Mouse (Mus musculus) liver, embryonic 12.5 days (tissue): ENCODE measurements at regions not wholly inside any gene's neighbourhood (a gene's known extent, or its start where the extent isn't known, plus 50 kb on each side); places are given as distances from the start of the nearest gene placed in this dataset.

ENCODE experiments used
- ATAC-seq: fragments of 200-750 bp; cut with Nextera tagmentation; 2 replicates; pipeline ENCODE4 v1.8.0; 2017; ENCODE audit warnings: moderate number of reproducible peaks, mild to moderate bottlenecking, moderate library complexity
- H3K27ac ChIP-seq: fragments of 300-500 bp; sonication (generic); 2 replicates; pipeline ENCODE4 v1.5.1; 2016; ENCODE audit warnings: mild to moderate bottlenecking
- H3K27me3 ChIP-seq: fragments of 300-500 bp; sonication (generic); replicated peaks from 2 replicates; pipeline ENCODE4 v1.6.1; 2016; ENCODE audit warnings: mild to moderate bottlenecking, moderate library complexity
- H3K36me3 ChIP-seq: fragments of 300-500 bp; sonication (generic); 2 replicates; pipeline ENCODE4 v1.6.1; 2016; ENCODE audit warnings: mild to moderate bottlenecking, moderate library complexity
- H3K4me1 ChIP-seq: fragments of 300-500 bp; sonication (generic); 2 replicates; pipeline ENCODE4 v1.6.1; 2016
- H3K4me2 ChIP-seq: fragments of 300-500 bp; sonication (generic); 2 replicates; pipeline ENCODE4 v1.6.1; 2016; ENCODE audit warnings: mild to moderate bottlenecking, moderate library complexity
- H3K4me3 ChIP-seq: fragments of 300-500 bp; sonication (generic); 2 replicates; pipeline ENCODE4 v1.5.1; 2016; ENCODE audit warnings: mild to moderate bottlenecking, moderate library complexity
- H3K9ac ChIP-seq: fragments of 300-500 bp; sonication (generic); 2 replicates; pipeline ENCODE4 v1.6.1; 2016; ENCODE audit warnings: mild to moderate bottlenecking, moderate library complexity
- H3K9me3 ChIP-seq: fragments of 300-500 bp; sonication (generic); replicated peaks from 2 replicates; pipeline ENCODE4 v1.6.1; 2016; ENCODE audit warnings: mild to moderate bottlenecking, moderate library complexity
- WGBS: fragments of 180-500 bp; shearing (Covaris S2); methylation state at CpG from one replicate; pipeline ENCODE4 v1.1.7; 2016; ENCODE audit not compliant: insufficient replicate concordance; 5-methylcytosine and 5-hydroxymethylcytosine counted together

DNA sequence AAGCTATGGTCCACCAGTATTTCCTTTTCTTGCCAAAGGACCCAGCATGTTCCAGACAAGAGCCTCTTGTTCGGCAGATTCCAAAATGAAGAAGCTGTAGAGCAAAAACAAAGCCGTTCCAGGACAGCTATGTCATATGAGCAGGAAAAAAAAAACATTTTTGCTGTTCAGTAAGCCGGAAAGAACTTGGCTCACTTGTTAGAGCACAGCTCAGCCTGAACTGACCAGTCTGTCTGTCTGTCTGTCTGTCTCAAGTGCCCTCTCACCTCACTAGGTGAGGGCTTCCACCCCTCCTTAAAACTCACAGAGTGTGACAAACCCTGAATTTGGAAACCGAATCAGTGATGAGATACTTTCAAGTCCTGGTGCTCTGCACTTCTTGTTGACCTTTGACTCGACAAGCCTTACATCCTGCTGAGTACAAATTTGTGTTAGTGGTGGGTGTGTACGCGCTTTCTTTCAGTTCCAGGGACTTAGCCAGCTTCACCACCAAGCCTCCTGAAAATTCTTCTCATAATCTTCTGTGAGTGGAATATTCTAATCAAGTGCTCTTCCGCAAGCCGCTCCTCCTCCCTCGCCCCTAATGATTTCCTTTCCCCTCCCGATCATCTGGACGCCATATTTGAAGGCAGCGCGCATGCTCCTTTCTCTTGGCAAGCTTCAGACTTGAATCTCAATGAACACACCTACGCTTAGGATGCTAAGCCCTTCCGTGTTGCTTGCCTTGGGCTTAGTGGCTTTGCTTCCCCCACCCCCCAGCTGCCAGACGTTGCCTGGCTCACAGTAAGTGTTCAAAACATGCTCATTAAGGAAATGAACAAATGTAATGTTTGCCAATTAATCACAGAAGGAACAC is 560.9 kb downstream of the Tox3 start:
- no peaks in the 10 kb centered on the region for H3K9me3 ChIP-seq
- H3K4me2 ChIP-seq, result no peak overlapping the region
- no peaks in the 10 kb centered on the region for H3K4me1 ChIP-seq
- no peak overlapping the region for H3K9ac ChIP-seq
- no peaks in the 10 kb centered on the region for H3K36me3 ChIP-seq
- H3K27ac ChIP-seq, result no peak overlapping the region
- H3K4me3 ChIP-seq, result no peak overlapping the region
- 62% methylated on average over 17 of the region's 17 CpGs for WGBS
- ATAC-seq, result no peak
- H3K27me3 ChIP-seq, result peaks cover 3% of the 10 kb centered on the region

DNA sequence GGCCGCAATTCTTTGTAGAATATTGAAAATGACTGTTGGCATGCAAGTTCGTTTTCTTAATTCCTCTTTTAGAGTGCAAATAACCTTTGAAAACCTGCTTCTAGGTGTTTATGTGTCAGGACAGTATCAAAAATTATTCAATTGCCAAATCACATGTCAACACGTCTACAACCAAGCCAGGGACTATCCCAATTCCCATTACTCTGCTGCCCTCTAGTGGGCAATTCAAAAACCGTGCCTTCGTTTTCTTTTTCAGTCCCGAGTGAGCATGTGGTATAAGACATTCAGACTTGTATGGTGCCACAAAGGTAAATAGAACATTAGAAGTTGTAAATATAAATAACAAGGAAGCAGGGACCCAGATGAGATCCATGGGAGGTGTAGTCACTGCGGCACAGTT is 563.1 kb downstream of the Tox3 start:
- H3K36me3 ChIP-seq, result no peaks in the 10 kb centered on the region
- H3K9ac ChIP-seq, result no peak overlapping the region
- H3K4me1 ChIP-seq, result no peaks in the 10 kb centered on the region
- no peak overlapping the region for H3K4me2 ChIP-seq
- no peaks in the 10 kb centered on the region for H3K9me3 ChIP-seq
- WGBS, result 15% methylated on average over 7 of the region's 7 CpGs
- ATAC-seq, result no peak
- no peak overlapping the region for H3K27ac ChIP-seq
- H3K27me3 ChIP-seq, result peaks cover 3% of the 10 kb centered on the region
- no peak overlapping the region for H3K4me3 ChIP-seq

DNA sequence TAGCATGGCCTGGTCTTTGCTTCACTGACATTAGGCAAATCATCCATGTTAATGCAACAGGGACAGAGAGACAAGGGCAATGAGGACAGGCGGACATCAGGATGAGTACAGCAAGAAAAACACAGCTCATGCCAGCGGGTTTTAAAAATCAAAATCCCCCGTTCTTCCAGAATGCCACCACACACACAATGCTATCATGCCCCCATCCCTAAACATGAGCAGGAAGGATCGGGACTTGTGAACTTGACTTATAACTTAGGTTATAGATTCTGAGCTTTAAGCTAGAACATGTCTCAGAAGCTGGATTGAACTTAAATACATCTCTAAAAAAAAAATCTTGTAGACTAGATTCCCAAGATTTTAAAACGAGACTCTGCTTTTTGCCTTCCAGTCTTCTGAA is 564.8 kb downstream of the Tox3 start:
- no peak overlapping the region for H3K9ac ChIP-seq
- no peak overlapping the region for H3K27ac ChIP-seq
- no peaks in the 10 kb centered on the region for H3K9me3 ChIP-seq
- no peaks in the 10 kb centered on the region for H3K4me1 ChIP-seq
- H3K4me2 ChIP-seq, result no peak overlapping the region
- ATAC-seq, result no peak
- no peak overlapping the region for H3K4me3 ChIP-seq
- WGBS, result 59% methylated on average over 5 of the region's 5 CpGs
- peaks cover 3% of the 10 kb centered on the region for H3K27me3 ChIP-seq
- H3K36me3 ChIP-seq, result no peaks in the 10 kb centered on the region

DNA sequence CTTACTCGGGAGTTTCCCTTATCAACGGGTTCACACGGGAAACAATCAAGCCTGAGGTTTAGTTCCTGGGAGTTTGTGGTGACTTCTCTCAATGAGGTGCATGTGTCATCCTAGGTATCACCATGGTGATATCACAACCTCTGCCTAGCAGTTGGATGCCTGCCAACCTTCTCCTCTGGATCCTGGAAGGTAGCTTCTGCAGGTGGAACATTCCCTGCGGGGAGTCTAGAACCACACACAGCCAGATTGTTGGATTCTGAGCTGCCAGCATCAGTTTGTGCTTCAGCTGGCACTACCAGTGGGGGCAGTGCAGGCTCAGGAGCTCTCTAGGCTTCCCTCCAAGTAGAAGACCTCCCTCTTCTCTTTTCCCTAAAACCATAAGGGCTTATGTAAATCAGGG is 581.8 kb downstream of the Tox3 start:
- Histone ChIP-seq H3K4me2 (no peak overlapping the region), H3K36me3 (no peaks in the 10 kb centered on the region), H3K27me3 (no peaks in the 10 kb centered on the region), H3K4me3 (no peak overlapping the region), H3K9ac (no peak overlapping the region), H3K9me3 (no peaks in the 10 kb centered on the region), H3K4me1 (no peaks in the 10 kb centered on the region), H3K27ac (no peak overlapping the region)
- no peak for ATAC-seq
- 24% methylated on average over 4 of the region's 4 CpGs for WGBS

DNA sequence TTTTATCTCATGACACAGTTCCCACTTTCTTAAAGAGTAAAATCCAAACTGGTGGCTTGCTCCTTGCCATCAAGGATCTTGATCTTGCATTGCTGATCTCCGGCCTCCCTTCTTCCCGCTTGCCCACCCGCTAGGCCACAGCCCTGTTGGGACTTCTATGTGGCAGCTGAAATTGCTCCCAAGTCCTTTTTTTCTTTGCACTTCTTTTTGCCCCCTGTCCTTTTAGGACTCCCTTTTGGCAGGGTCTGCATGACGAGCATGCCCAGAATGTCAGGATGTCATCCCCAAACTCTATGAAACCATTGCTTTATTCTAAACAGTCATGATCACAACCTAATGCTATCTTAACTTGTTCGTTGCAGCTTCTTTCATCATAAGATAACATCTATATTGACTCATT is 588.6 kb downstream of the Tox3 start:
- no peaks in the 10 kb centered on the region for H3K36me3 ChIP-seq
- H3K4me3 ChIP-seq, result no peak overlapping the region
- H3K4me2 ChIP-seq, result no peak overlapping the region
- no peaks in the 10 kb centered on the region for H3K4me1 ChIP-seq
- H3K27ac ChIP-seq, result no peak overlapping the region
- 63% methylated on average over 5 of the region's 5 CpGs for WGBS
- H3K27me3 ChIP-seq, result no peaks in the 10 kb centered on the region
- no peak overlapping the region for H3K9ac ChIP-seq
- no peak for ATAC-seq
- no peaks in the 10 kb centered on the region for H3K9me3 ChIP-seq

DNA sequence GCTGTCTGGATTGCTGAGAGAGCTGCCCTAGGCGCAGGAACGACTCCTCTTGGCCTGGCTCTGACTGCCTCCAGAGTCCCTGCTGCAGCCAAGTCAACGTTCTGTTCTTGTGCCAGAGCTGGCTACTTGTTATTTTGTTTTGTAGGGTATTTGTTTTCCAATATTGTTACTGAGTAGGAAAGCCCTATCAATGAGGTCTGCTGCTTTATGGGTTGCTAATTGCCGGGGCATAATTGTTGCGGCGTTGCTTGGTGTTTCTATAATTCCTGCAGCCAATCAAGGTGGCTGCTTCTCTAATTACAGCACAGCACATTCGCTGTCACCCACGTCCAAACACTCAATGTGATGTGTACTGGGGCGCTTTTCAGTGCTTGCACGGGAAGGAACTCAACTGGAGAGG is 589.4 kb downstream of the Tox3 start:
- H3K27me3 ChIP-seq, result no peaks in the 10 kb centered on the region
- no peak for ATAC-seq
- WGBS, result 71% methylated on average over 10 of the region's 10 CpGs
- H3K27ac ChIP-seq, result no peak overlapping the region
- H3K4me3 ChIP-seq, result no peak overlapping the region
- no peaks in the 10 kb centered on the region for H3K9me3 ChIP-seq
- no peaks in the 10 kb centered on the region for H3K36me3 ChIP-seq
- H3K9ac ChIP-seq, result no peak overlapping the region
- no peaks in the 10 kb centered on the region for H3K4me1 ChIP-seq
- H3K4me2 ChIP-seq, result no peak overlapping the region

DNA sequence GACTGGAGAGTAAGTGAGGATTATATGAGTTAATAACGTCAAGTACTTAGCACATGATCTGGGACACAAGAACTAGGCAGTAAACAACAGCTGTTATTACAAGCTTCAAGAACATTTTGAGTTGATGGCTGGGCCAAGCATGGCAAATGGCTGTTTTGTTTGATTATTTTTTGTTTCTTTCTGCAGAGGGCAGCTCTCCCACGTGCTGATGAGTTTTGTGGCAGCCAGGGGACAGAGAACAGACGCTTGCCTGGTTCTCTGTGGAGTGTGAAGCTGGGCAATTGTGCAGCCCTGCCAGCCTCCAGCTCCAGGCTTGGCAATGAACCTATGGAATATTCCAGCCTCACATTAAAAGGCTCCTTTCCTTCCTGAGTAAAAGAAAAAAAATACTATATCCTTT is 592.2 kb downstream of the Tox3 start:
- H3K4me3 ChIP-seq, result no peak overlapping the region
- 48% methylated on average over 3 of the region's 3 CpGs for WGBS
- H3K9ac ChIP-seq, result no peak overlapping the region
- H3K36me3 ChIP-seq, result no peaks in the 10 kb centered on the region
- ATAC-seq, result no peak
- H3K27me3 ChIP-seq, result no peaks in the 10 kb centered on the region
- H3K27ac ChIP-seq, result no peak overlapping the region
- no peaks in the 10 kb centered on the region for H3K9me3 ChIP-seq
- no peak overlapping the region for H3K4me2 ChIP-seq
- no peaks in the 10 kb centered on the region for H3K4me1 ChIP-seq

DNA sequence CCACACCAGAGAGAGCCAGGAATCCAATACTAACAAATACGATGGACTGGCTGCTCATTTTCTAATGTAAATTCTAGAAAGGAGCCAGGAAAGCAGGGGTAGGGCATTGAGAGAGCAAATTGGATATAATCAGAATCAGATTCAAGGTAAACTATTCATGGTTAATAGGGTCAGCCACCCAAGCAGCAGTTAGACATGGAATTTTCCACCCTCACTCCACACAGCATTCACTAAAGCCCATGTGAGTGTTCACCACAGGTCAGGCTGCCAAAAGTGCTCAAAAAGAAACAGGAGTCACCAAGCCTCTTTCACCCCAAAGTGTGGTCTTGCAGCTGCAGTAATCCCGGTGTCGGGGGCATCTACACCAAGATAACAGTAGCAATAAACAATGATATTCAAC is 596.9 kb downstream of the Tox3 start:
- no peak overlapping the region for H3K4me2 ChIP-seq
- H3K27me3 ChIP-seq, result no peaks in the 10 kb centered on the region
- no peaks in the 10 kb centered on the region for H3K4me1 ChIP-seq
- no peak overlapping the region for H3K27ac ChIP-seq
- 72% methylated on average over 3 of the region's 3 CpGs for WGBS
- H3K9me3 ChIP-seq, result no peaks in the 10 kb centered on the region
- no peak for ATAC-seq
- no peak overlapping the region for H3K9ac ChIP-seq
- H3K36me3 ChIP-seq, result no peaks in the 10 kb centered on the region
- H3K4me3 ChIP-seq, result no peak overlapping the region

DNA sequence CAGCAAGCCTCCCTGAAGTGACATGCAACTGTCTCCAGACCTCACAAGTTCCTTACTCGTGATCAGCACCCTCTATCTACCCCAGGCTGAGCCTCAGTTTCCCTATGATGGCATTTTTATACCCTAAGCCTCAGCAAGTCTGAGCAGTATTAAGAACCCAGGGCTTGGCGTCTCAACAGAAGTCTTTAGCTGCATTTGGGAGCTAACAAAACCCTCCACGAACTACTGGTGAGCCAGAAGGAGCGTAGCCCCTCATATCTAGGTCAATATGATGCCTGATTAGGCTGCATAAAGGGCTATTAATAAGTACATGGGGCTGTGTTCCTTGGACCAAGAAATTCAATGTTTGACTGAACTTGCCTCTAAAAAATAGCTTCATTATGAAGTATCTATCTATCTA is 600.4 kb downstream of the Tox3 start:
- Histone ChIP-seq H3K36me3 (no peaks in the 10 kb centered on the region), H3K27ac (no peak overlapping the region), H3K9me3 (no peaks in the 10 kb centered on the region), H3K27me3 (no peaks in the 10 kb centered on the region), H3K4me2 (no peak overlapping the region), H3K9ac (no peak overlapping the region), H3K4me3 (no peak overlapping the region), H3K4me1 (no peaks in the 10 kb centered on the region)
- 60% methylated on average over 4 of the region's 4 CpGs for WGBS
- ATAC-seq, result no peak

DNA sequence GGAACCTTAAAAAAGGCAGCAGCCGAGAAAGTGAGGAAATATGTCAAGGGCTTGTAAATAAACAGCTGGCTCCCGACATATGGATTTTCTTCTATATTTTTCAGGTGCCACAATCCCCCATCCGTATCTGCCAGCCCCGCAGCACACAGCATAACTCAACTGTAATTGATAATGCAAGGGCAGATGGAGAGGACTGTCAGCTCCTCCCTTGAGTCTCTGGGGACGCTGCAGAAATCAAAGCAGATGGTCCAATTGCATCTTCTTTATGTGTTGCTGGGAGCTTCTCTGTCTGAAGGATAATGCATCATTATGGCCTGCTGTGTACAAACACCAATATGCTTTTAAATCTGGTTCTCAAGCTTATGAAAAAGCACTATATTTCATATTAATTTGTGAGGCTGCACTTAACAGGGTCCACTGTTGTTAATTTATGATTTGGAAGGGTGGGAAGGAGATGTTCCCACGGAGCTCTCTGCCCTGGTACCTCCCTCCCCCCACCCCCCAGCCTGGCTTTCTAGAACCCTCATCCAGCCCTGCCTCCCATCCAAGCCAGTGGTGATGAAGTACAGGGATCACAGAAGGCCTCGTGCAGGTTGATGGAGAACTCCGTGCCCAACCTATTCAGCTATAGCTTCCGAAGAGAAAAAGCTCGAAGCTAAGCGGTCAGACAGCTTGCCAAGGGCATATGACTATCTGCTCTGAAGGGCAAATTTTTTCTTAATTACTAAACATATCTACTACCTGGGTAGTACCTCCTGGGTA is 603.7 kb downstream of the Tox3 start:
- Histone ChIP-seq H3K27ac (no peak overlapping the region), H3K36me3 (no peaks in the 10 kb centered on the region), H3K4me1 (no peaks in the 10 kb centered on the region), H3K27me3 (no peaks in the 10 kb centered on the region), H3K4me2 (no peak overlapping the region), H3K9me3 (no peaks in the 10 kb centered on the region), H3K9ac (no peak overlapping the region), H3K4me3 (no peak overlapping the region)
- WGBS, result 64% methylated on average over 11 of the region's 11 CpGs
- no peak for ATAC-seq

DNA sequence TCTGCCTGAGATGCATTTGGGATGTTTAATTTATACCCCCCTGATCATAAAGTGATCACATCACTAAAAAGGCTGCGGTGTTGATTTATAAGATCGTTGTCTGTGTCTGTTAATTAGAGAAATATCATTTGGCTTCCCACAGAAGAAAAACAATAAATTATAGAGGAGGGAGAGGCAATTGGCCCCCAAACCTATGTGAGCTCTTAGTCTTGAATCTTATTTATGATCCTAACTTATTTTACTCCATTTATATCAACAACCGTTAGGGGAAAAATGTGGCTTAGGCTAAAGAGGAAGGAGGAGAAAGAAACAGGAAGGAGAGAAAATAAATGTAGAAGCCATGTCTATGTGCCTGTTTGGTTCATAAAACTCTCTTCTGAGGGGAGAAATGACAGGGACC is 609.5 kb downstream of the Tox3 start:
- no peaks in the 10 kb centered on the region for H3K9me3 ChIP-seq
- 68% methylated on average over 3 of the region's 3 CpGs for WGBS
- H3K4me3 ChIP-seq, result no peak overlapping the region
- no peaks in the 10 kb centered on the region for H3K27me3 ChIP-seq
- H3K36me3 ChIP-seq, result no peaks in the 10 kb centered on the region
- H3K4me1 ChIP-seq, result no peaks in the 10 kb centered on the region
- ATAC-seq, result no peak
- H3K4me2 ChIP-seq, result no peak overlapping the region
- H3K27ac ChIP-seq, result no peak overlapping the region
- H3K9ac ChIP-seq, result no peak overlapping the region

DNA sequence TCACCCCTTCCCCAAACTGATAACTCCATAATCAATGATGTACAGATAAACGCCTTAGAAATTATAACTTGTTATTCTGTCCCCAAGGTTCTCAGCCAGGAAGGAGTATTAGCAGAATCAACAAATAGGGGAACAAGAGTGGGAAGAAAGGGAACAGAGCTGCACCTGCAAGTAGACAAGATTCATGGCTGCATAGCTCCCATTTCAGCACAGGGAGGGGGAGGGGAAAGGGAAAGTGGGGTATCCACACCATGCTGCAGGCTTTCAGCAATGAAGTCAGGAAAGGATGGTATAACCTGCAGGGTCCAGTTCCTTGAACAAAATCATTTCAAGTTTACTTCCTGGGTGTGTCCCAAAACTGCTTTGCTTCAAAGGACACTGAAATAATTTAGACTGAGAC is 610.5 kb downstream of the Tox3 start:
- Histone ChIP-seq H3K9ac (no peak overlapping the region), H3K9me3 (no peaks in the 10 kb centered on the region), H3K4me1 (no peaks in the 10 kb centered on the region), H3K36me3 (no peaks in the 10 kb centered on the region), H3K27ac (no peak overlapping the region), H3K4me2 (no peak overlapping the region), H3K4me3 (no peak overlapping the region), H3K27me3 (no peaks in the 10 kb centered on the region)
- no peak for ATAC-seq
- 74% methylated on average over 1 of the region's 1 CpGs for WGBS
